Mouse (Mus musculus) neural tube, embryonic 14.5 days (tissue): ENCODE data around the gene Tom1l2. TPM values are rescaled to one million over a fixed set of nuclear protein-coding genes. Genes with fewer than 3 reads are reported as not detected.

Experiments
- ATAC-seq: fragments of 200-750 bp; cut with Nextera tagmentation; 2 replicates; pipeline ENCODE4 v1.8.0; 2017; ENCODE audit warnings: low read depth, mild to moderate bottlenecking, moderate TSS enrichment, moderate library complexity
- H3K27ac ChIP-seq: fragments of 300-500 bp; sonication (generic); 2 replicates; pipeline ENCODE4 v1.5.1; 2014; ENCODE audit warnings: low read depth, mild to moderate bottlenecking, control low read depth, low read length, moderate library complexity, mixed read lengths
- H3K27me3 ChIP-seq: fragments of 300-500 bp; sonication (generic); 2 replicates; pipeline ENCODE4 v1.6.1; 2014; ENCODE audit warnings: low read length; ENCODE audit not compliant: control insufficient read depth, insufficient read depth
- H3K36me3 ChIP-seq: fragments of 300-500 bp; sonication (generic); 2 replicates; pipeline ENCODE4 v1.6.1; 2014; ENCODE audit warnings: low read length, mixed read lengths; ENCODE audit not compliant: control insufficient read depth, insufficient read depth
- H3K4me1 ChIP-seq: fragments of 300-500 bp; sonication (generic); 2 replicates; pipeline ENCODE4 v1.6.1; 2014; ENCODE audit warnings: low read length; ENCODE audit not compliant: control insufficient read depth, insufficient read depth
- H3K4me2 ChIP-seq: fragments of 300-500 bp; sonication (generic); 2 replicates; pipeline ENCODE4 v1.6.1; 2014; ENCODE audit warnings: mild to moderate bottlenecking, low read depth, low read length, control low read depth
- H3K4me3 ChIP-seq: fragments of 300-500 bp; sonication (generic); 2 replicates; pipeline ENCODE4 v1.5.1; 2014; ENCODE audit warnings: low read depth, low read length, control low read depth, mixed read lengths
- H3K9ac ChIP-seq: fragments of 300-500 bp; sonication (generic); replicated peaks from 2 replicates; pipeline ENCODE4 v1.6.1; 2014; ENCODE audit warnings: low read depth, mild to moderate bottlenecking, control low read depth, low read length, mixed read lengths
- H3K9me3 ChIP-seq: fragments of 300-500 bp; sonication (generic); 2 replicates; pipeline ENCODE4 v1.6.1; 2016; ENCODE audit warnings: low read length; ENCODE audit not compliant: control insufficient read depth
- WGBS: fragments of 180-500 bp; shearing (Covaris S2); extraction: QIAGEN DNeasy Blood & Tissue Kit; methylation state at CpG from one replicate; pipeline ENCODE4 v1.1.7; 2014; 5-methylcytosine and 5-hydroxymethylcytosine counted together
- polyA plus RNA-seq: library from polyadenylated mRNA; unstranded; fragments of >200 nt; fragmentation: Nextera tagmentation; extraction: Ambion mirVana; gene quantifications from 2 replicates; pipeline ENCODE4 v1.2.1, GENCODE M21; 2014

Tom1l2 gene
- polyA plus RNA-seq, 1 experiment from 2014 or later = 47.8 TPM

GRCm38 (mm10) chr11:60256176-60256681 lies 96.5 kb downstream of the Tom1l2 start:
- no peaks in the 10 kb centered on the region for H3K9me3 ChIP-seq
- no peaks in the 10 kb centered on the region for H3K27me3 ChIP-seq
- WGBS = 37% methylated on average over 6 of the region's 6 CpGs
- H3K36me3 ChIP-seq = peaks cover 8% of the 10 kb centered on the region; the same call in 1 of the 2 replicates
- H3K4me1 ChIP-seq = no peaks in the 10 kb centered on the region
- no peak overlapping the region for H3K27ac ChIP-seq
- no peak for ATAC-seq
- H3K9ac ChIP-seq = no peak overlapping the region
- H3K4me3 ChIP-seq = no peak overlapping the region
- no peak overlapping the region for H3K4me2 ChIP-seq

GRCm38 (mm10) chr11:60255639-60256038 lies 97.1 kb downstream of the Tom1l2 start:
- Histone ChIP-seq H3K27me3 (no peaks in the 10 kb centered on the region), H3K36me3 (peaks cover 8% of the 10 kb centered on the region; the same call in 1 of the 2 replicates), H3K9ac (no peak overlapping the region), H3K27ac (no peak overlapping the region), H3K4me3 (no peak overlapping the region), H3K9me3 (no peaks in the 10 kb centered on the region), H3K4me2 (no peak overlapping the region), H3K4me1 (no peaks in the 10 kb centered on the region)
- no peak for ATAC-seq
- WGBS = 83% methylated on average over 3 of the region's 3 CpGs

DNA sequence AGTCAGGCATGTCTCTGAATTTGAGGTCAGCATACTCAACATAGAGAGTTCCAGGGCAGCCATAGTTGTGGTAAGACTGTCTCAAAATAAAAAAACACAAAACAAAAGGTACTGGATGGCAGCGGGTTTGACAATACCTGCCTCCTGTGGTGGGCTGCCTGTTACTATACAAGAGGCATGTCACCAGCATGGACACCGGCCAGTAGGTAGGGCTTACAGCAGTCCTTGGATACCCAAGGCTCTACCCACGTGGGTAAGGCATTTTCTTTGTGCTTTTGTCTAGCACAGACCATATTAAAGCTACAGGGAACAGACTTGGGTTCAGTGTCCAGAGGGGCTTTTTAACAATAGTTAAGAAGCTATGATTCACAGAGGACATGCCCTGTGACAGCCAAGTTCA lies 97.5 kb downstream of the Tom1l2 start:
- Histone ChIP-seq H3K27me3 (no peaks in the 10 kb centered on the region), H3K4me2 (no peak overlapping the region), H3K36me3 (peaks cover 8% of the 10 kb centered on the region; the same call in 1 of the 2 replicates), H3K27ac (no peak overlapping the region), H3K4me1 (no peaks in the 10 kb centered on the region), H3K4me3 (no peak overlapping the region), H3K9ac (no peak overlapping the region), H3K9me3 (no peaks in the 10 kb centered on the region)
- WGBS = 43% methylated on average over 3 of the region's 3 CpGs
- ATAC-seq = no peak

GRCm38 (mm10) chr11:60254308-60254707 lies 98.4 kb downstream of the Tom1l2 start:
- Histone ChIP-seq H3K9ac (no peak overlapping the region), H3K27me3 (no peaks in the 10 kb centered on the region), H3K4me3 (no peak overlapping the region), H3K4me2 (no peak overlapping the region), H3K9me3 (no peaks in the 10 kb centered on the region), H3K4me1 (no peaks in the 10 kb centered on the region), H3K36me3 (peaks cover 8% of the 10 kb centered on the region; the same call in 1 of the 2 replicates), H3K27ac (no peak overlapping the region)
- ATAC-seq = no peak
- 79% methylated on average over 5 of the region's 5 CpGs for WGBS

DNA sequence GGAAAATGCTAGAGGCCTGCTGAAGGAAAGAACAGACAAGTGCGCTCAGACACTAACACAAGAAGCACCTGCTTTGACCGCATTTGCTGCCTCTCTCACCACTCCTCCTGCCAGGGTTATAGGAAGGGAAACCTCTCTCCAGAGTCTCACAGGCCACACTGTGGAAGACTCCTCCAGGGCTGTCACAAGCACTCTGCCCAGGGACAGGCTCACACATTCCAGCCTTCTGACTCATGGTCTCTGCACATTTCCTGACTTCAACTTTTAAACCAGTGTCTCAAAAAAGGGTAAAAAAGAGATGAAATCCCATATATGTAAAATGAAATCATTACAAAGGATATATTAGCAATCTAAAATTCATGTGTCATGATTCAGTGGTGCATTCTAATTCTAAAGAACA lies 99.2 kb downstream of the Tom1l2 start:
- 0 out of 2 replicates have a peak, but pooled peaks cover 5% of the 10 kb centered on the region for H3K4me1 ChIP-seq
- H3K36me3 ChIP-seq = peaks cover 4% of the 10 kb centered on the region; the same call in 1 of the 2 replicates
- H3K9me3 ChIP-seq = no peaks in the 10 kb centered on the region
- no peaks in the 10 kb centered on the region for H3K27me3 ChIP-seq
- no peak overlapping the region for H3K4me2 ChIP-seq
- 96% methylated on average over 2 of the region's 2 CpGs for WGBS
- H3K4me3 ChIP-seq = no peak overlapping the region
- no peak for ATAC-seq
- H3K27ac ChIP-seq = no peak overlapping the region
- H3K9ac ChIP-seq = no peak overlapping the region

GRCm38 (mm10) chr11:60250971-60251643 lies 101.6 kb downstream of the Tom1l2 start:
- WGBS = 58% methylated on average over 6 of the region's 6 CpGs
- ATAC-seq = no peak
- peaks cover 4% of the 10 kb centered on the region; the same call in 1 of the 2 replicates for H3K36me3 ChIP-seq
- no peaks in the 10 kb centered on the region for H3K27me3 ChIP-seq
- H3K4me1 ChIP-seq = 0 out of 2 replicates have a peak, but pooled peaks cover 6% of the 10 kb centered on the region
- H3K27ac ChIP-seq = no peak overlapping the region
- H3K9ac ChIP-seq = no peak overlapping the region
- H3K4me3 ChIP-seq = no peak overlapping the region
- H3K4me2 ChIP-seq = no peak overlapping the region
- no peaks in the 10 kb centered on the region for H3K9me3 ChIP-seq

DNA sequence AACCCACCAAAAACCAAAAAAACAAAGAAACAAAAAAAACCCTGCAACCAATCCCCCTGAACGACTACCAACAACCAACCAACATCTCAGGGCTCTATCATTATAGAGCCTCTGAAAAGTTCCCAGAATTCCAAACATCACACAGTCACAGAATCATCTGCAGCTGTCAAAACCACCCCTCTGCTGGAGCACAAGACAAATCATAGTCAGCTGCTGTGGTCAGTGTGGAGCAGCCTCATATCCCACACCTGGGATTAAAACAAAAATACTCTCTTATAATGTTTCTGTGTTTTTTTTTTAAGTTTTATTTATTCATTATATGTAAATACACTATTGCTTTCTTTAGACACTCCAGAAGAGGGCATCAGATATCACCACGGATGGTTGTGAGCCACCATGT lies 102.8 kb downstream of the Tom1l2 start:
- H3K4me3 ChIP-seq = no peak overlapping the region
- 0 out of 2 replicates have a peak, but pooled peaks cover 6% of the 10 kb centered on the region for H3K4me1 ChIP-seq
- no peaks in the 10 kb centered on the region for H3K27me3 ChIP-seq
- peaks cover 6% of the 10 kb centered on the region; the same call in 1 of the 2 replicates for H3K36me3 ChIP-seq
- no peak overlapping the region for H3K27ac ChIP-seq
- no peak overlapping the region for H3K9ac ChIP-seq
- WGBS = 84% methylated on average over 2 of the region's 2 CpGs
- ATAC-seq = no peak
- H3K9me3 ChIP-seq = no peaks in the 10 kb centered on the region
- no peak overlapping the region for H3K4me2 ChIP-seq

DNA sequence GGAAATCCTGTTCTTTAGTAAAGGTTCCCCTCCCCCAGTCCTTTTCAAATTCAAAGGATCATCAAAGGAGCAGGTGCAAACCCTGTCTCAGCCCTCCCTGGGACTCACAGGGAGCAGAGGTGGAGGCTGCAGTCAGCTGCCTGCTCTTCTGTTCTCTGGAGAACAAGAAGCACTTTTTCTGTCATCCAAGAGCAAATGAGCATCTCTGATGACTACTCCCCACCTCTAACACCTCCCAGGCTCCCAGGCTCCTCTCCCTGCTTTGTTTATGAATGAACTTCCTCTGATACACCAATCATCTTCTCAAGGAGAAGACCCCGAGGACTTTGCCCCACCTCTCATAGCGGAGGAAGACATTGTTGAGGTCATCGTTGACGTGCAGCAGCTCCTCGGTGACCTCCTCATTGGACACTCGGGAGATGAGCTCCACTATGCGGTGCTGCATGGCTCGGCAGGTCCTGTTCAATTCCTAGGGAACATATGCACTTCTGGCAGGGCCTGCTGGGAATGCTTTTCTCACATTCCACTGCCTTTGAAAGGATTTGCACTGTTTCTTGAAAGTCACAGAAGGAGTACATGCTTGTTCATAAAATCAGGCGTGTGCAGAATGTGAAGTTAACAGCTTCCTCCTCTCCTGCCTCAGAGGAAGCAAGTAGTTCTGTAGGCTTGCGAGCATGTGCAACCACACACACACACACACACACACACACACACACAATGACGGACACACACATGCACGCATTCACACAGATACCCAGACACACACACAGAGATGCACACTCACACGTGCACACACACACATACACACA lies 103.9 kb downstream of the Tom1l2 start:
- H3K9ac ChIP-seq = no peak overlapping the region
- 32% methylated on average over 13 of the region's 13 CpGs for WGBS
- ATAC-seq = no peak
- H3K4me1 ChIP-seq = 0 out of 2 replicates have a peak, but pooled peaks cover 6% of the 10 kb centered on the region
- no peak overlapping the region for H3K4me3 ChIP-seq
- H3K27ac ChIP-seq = 0 out of 2 replicates have a peak overlapping the region, but pooled peaks have one; percentile 10
- H3K36me3 ChIP-seq = peaks cover 8% of the 10 kb centered on the region; the same call in 1 of the 2 replicates
- no peaks in the 10 kb centered on the region for H3K9me3 ChIP-seq
- H3K27me3 ChIP-seq = no peaks in the 10 kb centered on the region
- H3K4me2 ChIP-seq = no peak overlapping the region
